Mouse (Mus musculus) urinary bladder, adult 18-20 months (tissue): ENCODE results near the gene Ccnd1.
"Not testable (repeated sequence)": the region's sequence is repeated elsewhere in the genome, so short reads cannot be mapped to it uniquely, and the experiment has no call there.

ENCODE experiments used
- DNase-seq, 2 experiments: peaks; one replicate each; pipeline ENCODE4 v3.0.0; 2022; ENCODE audit warnings: low spot score in 2 of 2, mixed read lengths in 2 of 2

Gene Ccnd1

DNA sequence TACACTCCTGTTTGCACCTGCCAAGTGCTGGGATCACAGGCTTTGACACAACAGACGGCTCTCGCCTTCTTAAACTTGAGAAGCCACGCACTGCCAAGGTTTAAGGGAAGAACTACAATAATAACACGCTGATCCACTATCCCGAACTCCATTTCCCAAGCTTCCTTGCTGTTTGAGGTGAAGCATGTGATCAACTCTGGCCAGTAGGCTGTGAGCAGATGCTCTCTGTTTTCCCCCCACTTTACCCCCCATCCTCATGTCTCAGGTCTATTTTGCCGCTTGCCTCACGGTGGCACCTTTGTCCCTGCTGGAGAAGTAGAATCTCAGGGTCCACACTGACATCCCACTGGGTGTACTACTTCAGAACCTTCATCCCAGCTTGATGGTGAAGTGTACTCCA is 31.0 kb downstream of the Ccnd1 start:
- no peak for DNase-seq

DNA sequence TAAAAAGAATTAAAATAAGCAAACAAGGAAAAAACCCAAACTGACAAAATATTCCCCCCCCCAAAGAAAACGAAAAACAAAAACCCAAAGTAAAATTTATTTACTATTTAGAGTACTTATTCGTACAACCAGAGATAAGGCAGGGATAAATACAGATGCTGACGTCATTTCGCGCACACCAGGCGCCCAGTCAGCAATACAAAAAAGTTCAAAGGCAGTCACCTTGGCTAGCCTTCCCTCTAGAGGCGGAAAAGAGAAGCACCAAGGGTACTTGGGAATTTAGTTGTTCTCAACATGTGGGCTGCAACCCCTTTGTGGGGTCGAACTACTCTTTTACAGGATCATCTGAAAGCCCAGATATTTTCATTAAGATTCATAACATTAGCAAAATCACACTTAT is 31.9 kb downstream of the Ccnd1 start:
- no peak for DNase-seq

- DNase-seq, result no peak
Measured at GRCm38 (mm10) chr7:144906708-144907397, 32.9 kb downstream of the Ccnd1 start.

DNA sequence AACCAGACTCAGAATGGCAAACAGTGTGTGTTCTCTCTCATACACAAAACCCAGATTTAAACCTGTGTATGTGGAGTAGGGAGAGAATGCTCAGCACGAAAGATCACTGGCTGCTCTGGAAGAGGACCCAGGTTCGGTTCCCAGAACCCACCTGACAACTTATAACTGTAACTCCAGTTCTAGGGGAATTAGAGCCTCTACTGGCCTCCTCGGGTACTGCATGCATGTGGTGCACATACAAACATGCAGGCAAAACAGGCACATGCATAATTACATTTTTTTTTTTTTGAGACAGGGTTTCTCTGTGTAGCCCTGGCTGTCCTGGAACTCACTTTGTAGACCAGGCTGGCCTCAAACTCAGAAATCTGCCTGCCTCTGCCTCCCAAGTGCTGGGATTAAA is 34.2 kb downstream of the Ccnd1 start:
- not testable (repeated sequence) for DNase-seq

GRCm38 (mm10) chr7:144898506-144898905 is 41.2 kb downstream of the Ccnd1 start:
- DNase-seq, result no peak

- no peak for DNase-seq
Measured at GRCm38 (mm10) chr7:144896294-144897218, 43.2 kb downstream of the Ccnd1 start, which contains the start of gene Fgf15. Fgf15 (plus strand) TSS chr7:144896531.

DNA sequence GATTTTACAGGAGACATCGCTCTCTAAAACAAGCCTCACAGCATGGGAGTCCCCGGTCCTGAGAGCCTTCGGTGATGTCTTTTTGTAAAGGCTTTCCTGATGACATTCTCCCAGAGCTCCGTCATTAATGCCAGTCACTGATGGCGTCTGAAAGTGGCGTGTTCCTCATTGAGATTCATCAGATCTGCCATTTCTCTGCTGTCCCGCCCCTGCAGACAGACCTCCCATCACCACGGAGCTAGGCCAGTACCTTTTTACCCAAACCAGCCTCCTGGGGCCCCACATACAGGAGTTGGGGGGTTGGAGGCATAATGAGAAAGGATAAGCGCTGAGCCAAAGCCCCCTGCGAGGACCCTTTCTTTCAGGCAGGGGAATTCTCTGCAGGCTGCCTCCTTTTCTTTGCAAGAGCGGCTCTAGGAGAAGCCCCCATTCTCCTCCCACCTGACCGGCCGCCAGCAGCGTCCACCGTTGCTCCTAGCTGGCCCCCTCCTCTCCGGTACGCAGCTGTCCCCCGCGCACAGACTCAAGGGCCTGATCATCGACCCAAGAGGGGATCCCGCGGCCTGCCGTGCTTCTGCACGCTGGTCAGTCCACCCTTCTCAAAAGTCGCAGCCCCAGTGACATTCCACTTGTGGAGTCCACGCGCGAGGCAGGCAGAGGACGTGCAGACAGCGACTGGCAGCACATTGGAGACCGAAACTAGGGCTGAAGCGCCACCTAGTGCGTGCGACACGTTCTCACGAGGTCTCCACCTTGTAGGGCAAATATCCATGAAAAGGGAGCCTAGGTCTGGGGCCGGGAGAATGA is 44.2 kb downstream of the Ccnd1 start:
- peak; percentile 26 to 67 for DNase-seq

- DNase-seq, result no peak
Measured at GRCm38 (mm10) chr7:144894706-144895105, 45.0 kb downstream of the Ccnd1 start.

DNA sequence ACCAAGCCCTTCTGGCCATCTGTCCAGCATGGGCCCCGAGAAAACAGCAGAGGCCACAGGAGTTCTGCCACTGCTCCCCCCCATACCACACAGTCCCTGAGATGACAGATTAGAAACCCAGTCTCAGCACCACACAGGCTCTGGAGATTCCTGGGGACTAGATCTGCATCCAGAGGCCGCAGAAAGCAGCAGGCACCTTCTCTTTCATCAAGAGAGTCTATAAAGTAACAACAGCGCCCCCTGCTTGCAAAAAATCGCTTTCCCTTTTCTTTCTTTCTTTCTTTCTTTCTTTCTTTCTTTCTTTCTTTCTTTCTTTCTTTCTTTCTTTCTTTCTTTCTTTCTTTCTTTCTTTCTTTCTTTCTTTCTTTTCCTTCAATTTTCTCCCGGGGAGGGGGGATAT is 45.5 kb downstream of the Ccnd1 start:
- DNase-seq, result no peak

DNA sequence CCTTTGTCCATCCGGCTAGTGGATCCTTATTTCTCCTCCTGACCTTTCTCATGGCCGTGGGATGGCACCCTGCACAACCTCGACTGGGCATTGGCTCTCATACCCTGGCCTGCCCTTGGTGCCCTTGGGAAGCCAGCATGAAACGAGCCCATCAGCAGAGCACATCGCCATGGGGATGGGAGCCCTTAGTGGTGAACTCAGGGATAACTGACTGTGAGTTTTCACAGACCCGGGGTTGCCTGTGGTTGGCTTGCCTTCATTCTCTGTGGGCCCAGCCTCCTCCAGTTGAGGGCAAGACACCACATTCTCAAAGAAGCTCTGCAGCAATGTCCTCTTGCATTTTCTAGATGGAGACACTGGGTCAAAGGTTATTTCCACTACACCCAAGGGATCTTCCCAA is 47.4 kb downstream of the Ccnd1 start:
- no peak for DNase-seq

- DNase-seq, result no peak
Measured at GRCm38 (mm10) chr7:144891863-144892262, 47.9 kb downstream of the Ccnd1 start.

- not testable (repeated sequence) for DNase-seq
Measured at GRCm38 (mm10) chr7:144890661-144891060, 49.1 kb downstream of the Ccnd1 start.

DNA sequence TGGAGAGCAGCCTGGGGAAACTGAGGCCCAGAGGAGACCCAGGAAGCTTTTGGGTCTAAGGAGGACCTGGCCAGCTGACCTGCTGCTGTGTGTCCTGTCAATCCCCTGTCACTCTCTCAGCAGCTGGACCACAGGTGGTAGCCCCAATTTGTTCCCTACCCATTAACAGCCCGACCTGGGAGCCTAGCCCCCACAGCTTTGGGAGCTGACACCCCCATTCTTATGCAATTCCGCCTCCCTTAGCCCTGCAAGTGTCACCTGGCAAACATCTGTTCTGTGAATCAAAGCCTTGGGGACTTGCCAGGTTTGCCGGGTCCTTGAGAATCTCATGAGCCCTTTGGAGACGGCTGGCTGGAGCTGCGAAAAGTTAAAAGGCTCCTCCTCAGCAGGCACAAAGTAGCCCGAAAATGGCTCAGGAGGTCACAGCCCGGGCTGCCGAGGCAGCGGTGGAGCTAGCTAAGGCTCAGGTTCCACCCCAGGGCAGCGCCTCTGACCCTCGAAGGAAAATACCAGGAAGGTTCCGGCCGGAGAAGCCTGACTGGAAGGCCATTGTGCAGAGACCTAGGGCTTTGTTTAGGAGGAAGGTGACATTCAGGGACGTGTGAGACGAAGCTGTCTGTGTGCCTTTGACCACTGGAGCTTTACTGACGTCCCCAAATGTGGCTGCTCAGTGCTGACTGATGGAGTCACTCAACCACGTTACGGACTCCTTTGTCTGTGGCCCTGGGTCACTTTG is 51.0 kb downstream of the Ccnd1 start:
- DNase-seq, result no peak

DNA sequence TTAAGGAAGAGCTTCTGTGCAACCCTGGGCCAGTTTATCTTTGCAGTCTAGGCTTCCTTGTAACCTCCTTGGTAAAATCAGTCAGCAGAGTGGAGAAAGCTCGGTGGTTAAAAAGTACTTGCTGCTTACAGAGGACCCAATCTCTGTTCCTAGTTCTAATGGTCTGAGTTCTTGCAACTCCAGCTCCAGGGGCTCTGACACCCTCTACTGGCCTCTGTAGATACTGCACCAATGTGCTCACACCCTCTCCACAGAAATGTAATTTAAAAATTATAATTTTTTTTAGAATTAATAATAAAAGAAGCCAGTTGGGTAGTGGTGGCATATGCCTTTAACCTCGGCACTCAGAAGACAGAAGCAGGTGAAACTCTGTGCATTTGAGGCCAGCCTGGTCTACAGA is 52.1 kb downstream of the Ccnd1 start:
- DNase-seq, result no peak

DNA sequence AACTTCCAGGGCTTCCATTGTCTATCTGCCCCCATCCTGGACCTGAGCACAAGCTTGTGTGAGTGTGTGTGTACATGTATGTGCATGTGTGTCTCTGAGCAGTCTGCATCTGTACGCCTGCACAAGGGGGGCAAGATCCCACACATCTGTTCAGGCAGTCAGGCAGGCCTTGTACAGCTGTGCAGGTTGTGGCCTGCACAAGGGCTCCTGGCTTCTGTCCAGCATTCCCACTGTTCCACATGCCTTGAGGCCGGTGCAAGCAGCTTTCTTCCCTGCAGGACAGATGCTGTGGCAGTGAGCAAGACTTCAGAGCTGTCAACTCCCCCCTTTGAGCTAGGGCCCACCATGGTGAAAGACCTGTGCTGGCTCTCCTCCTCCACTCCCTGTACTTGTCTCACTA is 56.6 kb downstream of the Ccnd1 start:
- no peak for DNase-seq
